Mouse (Mus musculus) liver, postnatal 0 days (tissue): ENCODE results near the gene Aldh1l2. TPM values are rescaled to one million over a fixed set of nuclear protein-coding genes. Genes with fewer than 3 reads are reported as not detected.

Experiments
- ATAC-seq: fragments of 200-750 bp; cut with Nextera tagmentation; 2 replicates; pipeline ENCODE4 v1.8.0; 2017; ENCODE audit warnings: mild to moderate bottlenecking, moderate library complexity
- DNase-seq: peaks from one replicate; pipeline ENCODE4 v3.0.0-alpha.2; 2016
- H3K27ac ChIP-seq: fragments of 300-500 bp; sonication (generic); 2 replicates; pipeline ENCODE4 v1.5.1; 2014; ENCODE audit warnings: antibody characterized with exemption, moderate library complexity, mild to moderate bottlenecking, low read depth
- H3K27me3 ChIP-seq: fragments of 300-500 bp; sonication (generic); 2 replicates; pipeline ENCODE4 v1.6.1; 2014; ENCODE audit warnings: low read length, control low read depth, mixed read lengths; ENCODE audit not compliant: insufficient read depth
- H3K36me3 ChIP-seq: fragments of 300-500 bp; sonication (generic); replicated peaks from 2 replicates; pipeline ENCODE4 v1.6.1; 2014; ENCODE audit warnings: mild to moderate bottlenecking, control low read depth, low read length, moderate library complexity, mixed read lengths; ENCODE audit not compliant: insufficient read depth
- H3K4me1 ChIP-seq: fragments of 300-500 bp; sonication (generic); 2 replicates; pipeline ENCODE4 v1.6.1; 2014; ENCODE audit warnings: antibody characterized with exemption, mild to moderate bottlenecking, control low read depth; ENCODE audit not compliant: insufficient read depth
- H3K4me2 ChIP-seq: fragments of 300-500 bp; sonication (generic); 2 replicates; pipeline ENCODE4 v1.6.1; 2014; ENCODE audit warnings: low read depth, mild to moderate bottlenecking, low read length, moderate library complexity, mixed read lengths
- H3K4me3 ChIP-seq: fragments of 300-500 bp; sonication (generic); 2 replicates; pipeline ENCODE4 v1.5.1; 2014; ENCODE audit warnings: low read depth, low read length
- H3K9ac ChIP-seq: fragments of 300-500 bp; sonication (generic); replicated peaks from 2 replicates; pipeline ENCODE4 v1.6.1; 2014; ENCODE audit warnings: mild to moderate bottlenecking, moderate library complexity
- H3K9me3 ChIP-seq: fragments of 300-500 bp; sonication (generic); 2 replicates; pipeline ENCODE4 v1.6.1; 2016; ENCODE audit warnings: mild to moderate bottlenecking, control low read depth, low read length, mixed read lengths
- CTCF ChIP-seq: sonication (generic); IDR thresholded peaks from 2 replicates; pipeline ENCODE4 v1.5.1; 2016; ENCODE audit warnings: antibody characterized with exemption, low read depth
- EP300 ChIP-seq: IDR thresholded peaks from 2 replicates; pipeline ENCODE4 v1.6.1; 2016; ENCODE audit warnings: antibody characterized with exemption, low read depth, mild to moderate bottlenecking
- WGBS: fragments of 180-500 bp; shearing (Covaris S2); extraction: QIAGEN DNeasy Blood & Tissue Kit; methylation state at CpG from one replicate; pipeline ENCODE4 v1.1.7; 2014; ENCODE audit not compliant: insufficient replicate concordance; 5-methylcytosine and 5-hydroxymethylcytosine counted together
- polyA plus RNA-seq: library from polyadenylated mRNA; unstranded; fragments of >200 nt; fragmentation: Nextera tagmentation; extraction: Ambion mirVana; gene quantifications from 2 replicates; pipeline ENCODE4 v1.2.1, GENCODE M21; 2015

Aldh1l2 gene
- polyA plus RNA-seq, 1 experiment from 2014 or later: 0.07 TPM

DNA sequence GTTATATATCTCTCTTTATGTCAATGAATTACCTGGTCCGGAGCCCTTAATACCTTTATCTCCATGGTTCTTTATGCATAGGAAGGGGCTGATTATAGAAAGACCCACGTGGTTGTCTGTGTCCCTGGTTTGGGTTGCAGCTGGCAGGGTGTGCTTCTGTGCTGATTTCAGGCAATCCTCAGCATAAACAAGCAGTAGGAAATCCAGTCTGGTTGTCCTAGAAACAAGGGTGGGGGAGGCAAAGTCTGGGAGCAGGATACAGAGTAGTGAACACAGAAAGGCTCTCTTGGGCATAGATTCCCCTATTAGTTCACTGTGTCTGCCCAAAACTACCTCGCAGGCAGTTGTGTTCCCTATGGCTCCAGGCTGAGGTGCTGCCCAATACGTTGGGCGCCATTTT, 56.7 kb downstream of the Aldh1l2 start:
- no peak for TF ChIP-seq CTCF
- no peak for TF ChIP-seq EP300
- Histone ChIP-seq H3K36me3 (no peaks in the 10 kb centered on the region), H3K27me3 (no peaks in the 10 kb centered on the region), H3K9me3 (no peaks in the 10 kb centered on the region), H3K4me3 (no peak overlapping the region), H3K27ac (no peak overlapping the region), H3K4me1 (no peaks in the 10 kb centered on the region), H3K9ac (no peak overlapping the region), H3K4me2 (no peak overlapping the region)
- 68% methylated on average over 5 of the region's 5 CpGs for WGBS
- ATAC-seq: no peak
- DNase-seq: no peak

DNA sequence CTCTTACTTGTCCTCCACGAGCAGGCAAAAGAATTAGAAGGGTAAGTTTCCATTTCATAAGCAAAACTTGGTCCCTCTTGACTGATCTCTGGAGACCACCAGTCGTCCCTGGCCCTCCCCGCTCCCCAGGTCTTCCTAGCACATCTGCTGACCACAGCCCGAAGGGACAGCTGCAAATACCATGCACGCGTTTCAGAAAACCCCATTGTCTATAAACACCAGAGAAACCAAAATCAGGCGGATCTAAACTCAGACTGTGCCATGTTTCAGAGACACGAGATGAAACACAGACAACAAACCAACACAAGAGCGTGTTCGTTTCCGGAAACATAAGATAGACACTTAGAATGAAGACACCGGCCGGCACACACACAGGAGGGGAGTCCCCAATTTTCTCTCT, 58.7 kb downstream of the Aldh1l2 start:
- 84% methylated on average over 13 of the region's 13 CpGs for WGBS
- TF ChIP-seq CTCF: no peak
- no peak for TF ChIP-seq EP300

DNA sequence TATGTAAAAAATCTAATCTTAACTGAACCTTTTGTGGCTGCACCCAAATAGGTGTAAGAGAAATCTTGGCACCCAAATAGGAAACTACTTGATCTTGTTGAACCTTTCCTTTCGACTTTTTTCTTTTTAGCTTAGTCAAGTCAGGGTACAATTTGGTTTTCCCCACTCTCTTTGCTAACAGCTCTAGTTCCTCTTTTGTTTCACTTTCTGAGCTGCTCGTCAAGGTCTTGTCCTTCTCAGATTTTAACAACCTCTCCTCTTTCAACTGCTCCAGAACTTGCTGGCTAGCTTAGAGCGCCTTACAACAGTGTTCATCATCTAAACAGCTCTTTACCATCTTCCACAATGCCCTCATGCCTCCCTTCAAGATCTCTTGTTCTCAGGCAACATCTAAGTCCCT, 76.4 kb downstream of the Aldh1l2 start:
- WGBS: 72% methylated on average over 3 of the region's 3 CpGs
- TF ChIP-seq EP300 (no peak), CTCF (no peak)
- no peaks in the 10 kb centered on the region for H3K27me3 ChIP-seq
- no peak overlapping the region for H3K4me3 ChIP-seq
- no peaks in the 10 kb centered on the region for H3K4me1 ChIP-seq
- H3K9ac ChIP-seq: no peak overlapping the region
- no peak for ATAC-seq
- no peak overlapping the region for H3K4me2 ChIP-seq
- no peak overlapping the region for H3K27ac ChIP-seq
- no peak for DNase-seq
- H3K36me3 ChIP-seq: no peaks in the 10 kb centered on the region
- H3K9me3 ChIP-seq: peaks cover 18% of the 10 kb centered on the region

More for the DNA sequence above, 58.7 kb downstream of the Aldh1l2 start:
- Histone ChIP-seq H3K27me3 (no peaks in the 10 kb centered on the region), H3K36me3 (no peaks in the 10 kb centered on the region), H3K9ac (no peak overlapping the region), H3K4me1 (no peaks in the 10 kb centered on the region), H3K4me3 (no peak overlapping the region), H3K27ac (no peak overlapping the region), H3K9me3 (no peaks in the 10 kb centered on the region), H3K4me2 (no peak overlapping the region)
- no peak for DNase-seq
- ATAC-seq: no peak

DNA sequence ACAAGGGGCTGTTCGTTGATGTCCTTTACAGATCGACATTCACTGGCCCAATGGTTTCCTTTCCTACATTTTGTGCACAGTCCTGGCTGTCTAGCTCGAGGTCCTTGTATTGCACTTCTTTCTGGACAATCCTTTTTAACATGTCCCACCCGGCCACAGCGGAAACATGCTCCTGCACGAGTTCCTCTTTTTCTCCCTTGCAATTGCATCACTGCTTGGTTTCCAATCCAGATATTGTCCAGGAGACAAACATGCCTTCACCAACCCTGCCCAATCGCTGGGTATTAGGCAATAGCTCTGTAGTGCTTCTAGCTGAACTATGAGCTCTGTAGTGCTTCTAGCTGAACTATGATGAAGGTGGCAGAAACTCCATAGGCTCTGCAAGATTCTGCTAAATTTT, 85.4 kb downstream of the Aldh1l2 start:
- Histone ChIP-seq H3K9me3 (peaks cover 16% of the 10 kb centered on the region), H3K27ac (no peak overlapping the region), H3K4me2 (no peak overlapping the region), H3K4me3 (no peak overlapping the region), H3K4me1 (no peaks in the 10 kb centered on the region), H3K36me3 (no peaks in the 10 kb centered on the region), H3K27me3 (no peaks in the 10 kb centered on the region), H3K9ac (no peak overlapping the region)
- ATAC-seq (no peak), DNase-seq (no peak)
- TF ChIP-seq EP300 (no peak), CTCF (no peak)
- 75% methylated on average over 7 of the region's 7 CpGs for WGBS

Other genes starting within 250 kb of the Aldh1l2 start
- gene Slc41a2, start 196.3 kb downstream of the Aldh1l2 start, polyA plus RNA-seq: 0.20 and 0.76 TPM in 2 replicates
- gene D10Wsu102e, start 173.9 kb downstream of the Aldh1l2 start, polyA plus RNA-seq: 0.14 and 0.16 TPM in 2 replicates
- 6.5 and 9.2 TPM in 2 replicates for gene Washc4, start 9.6 kb upstream of the Aldh1l2 start, polyA plus RNA-seq
- 7.8 and 9.2 TPM in 2 replicates for gene Appl2, start 114.6 kb upstream of the Aldh1l2 start, polyA plus RNA-seq
- 0.31 and 0.48 TPM in 2 replicates for gene 1500009L16Rik, start 188.7 kb upstream of the Aldh1l2 start, polyA plus RNA-seq